Mouse (Mus musculus): ENCODE measurements around the gene Cx3cr1.

GRCm38 (mm10) chr9:120081967-120082366 is 12.3 kb upstream of the Cx3cr1 start:
- TF ChIP-seq POLR2A (IDR thresholded peaks at IDR 0.05; ENCODE audit: borderline replicate concordance, extremely low read depth, low read depth, low read length), result no peak
- TF ChIP-seq CTCF (IDR thresholded peaks at IDR 0.05; ENCODE audit: insufficient read depth, low read length), result no peak

Data from lung, adult 2 months (tissue).